Mouse (Mus musculus): ENCODE measurements around the gene Cort.
A peak's percentile ranks its signal among the peaks of the same experiment; 100 is the strongest.

The Cort gene

GRCm38 (mm10) chr4:149091364-149091763, 35.2 kb downstream of the Cort start:
- no peak for DNase-seq

GRCm38 (mm10) chr4:149085381-149085780, 41.2 kb downstream of the Cort start:
- DNase-seq, result no peak

- DNase-seq, result peak; percentile 81 to 88
Observed at GRCm38 (mm10) chr4:149081528-149081927, 45.0 kb downstream of the Cort start.

- no peak for DNase-seq
Observed at GRCm38 (mm10) chr4:149080111-149080510, 46.5 kb downstream of the Cort start.

- DNase-seq, result no peak
Observed at GRCm38 (mm10) chr4:149079629-149080028, 46.9 kb downstream of the Cort start.

- no peak for DNase-seq
Observed at GRCm38 (mm10) chr4:149078261-149078660, 48.3 kb downstream of the Cort start.

GRCm38 (mm10) chr4:149075871-149076575, 50.5 kb downstream of the Cort start:
- DNase-seq, result peak; percentile 83 to 89

- no peak for DNase-seq
Observed at GRCm38 (mm10) chr4:149075073-149075472, 51.5 kb downstream of the Cort start.
